Mouse (Mus musculus) Patski (cell line): ENCODE data around the gene Dll4. TPM values are rescaled to one million over a fixed set of nuclear protein-coding genes. Genes with fewer than 3 reads are reported as not detected.

Experiments
- ATAC-seq: fragments of 100-300 bp; one replicate; pipeline ENCODE4 v1.8.0; 2021
- CTCF ChIA-PET: fragments of 350-600 bp; sonication (Branson Sonifier 250); formaldehyde crosslinking; loops from one replicate; lab custom pipeline; 2022; ENCODE audit warnings: inconsistent platforms; lab: Charles Lee
- POLR2A ChIA-PET: fragments of 350-600 bp; sonication (Branson Sonifier 250); formaldehyde crosslinking; loops from one replicate; lab custom pipeline; 2022; ENCODE audit warnings: antibody characterized with exemption, inconsistent platforms; lab: Charles Lee
- DNase-seq: peaks from one replicate; pipeline ENCODE4 v3.0.0-alpha.2; 2011; ENCODE audit warnings: low read depth, low spot score
- H3K27me3 ChIP-seq: fragments of 371-371 bp; one replicate; pipeline ENCODE4 v1.5.1; 2021
- CTCF ChIP-seq: fragments of 100-300 bp; IDR thresholded peaks from one replicate; pipeline ENCODE4 v1.5.1; 2021
- in situ Hi-C: fragments of 300-500 bp; cut with MboI; formaldehyde crosslinking; loops from 3 replicates; pipeline ENCODE4 v1.11.1; 2018; ENCODE audit warnings: low pct_unique_long_range_greater_than_20kb, mixed read lengths
- polyA plus RNA-seq: library from polyadenylated mRNA; unstranded; gene quantifications from one replicate; pipeline ENCODE4 v1.2.3, GENCODE M21; 2021

Gene Dll4
- polyA plus RNA-seq, 1 experiment from 2014 or later = 3.2 TPM

DNA sequence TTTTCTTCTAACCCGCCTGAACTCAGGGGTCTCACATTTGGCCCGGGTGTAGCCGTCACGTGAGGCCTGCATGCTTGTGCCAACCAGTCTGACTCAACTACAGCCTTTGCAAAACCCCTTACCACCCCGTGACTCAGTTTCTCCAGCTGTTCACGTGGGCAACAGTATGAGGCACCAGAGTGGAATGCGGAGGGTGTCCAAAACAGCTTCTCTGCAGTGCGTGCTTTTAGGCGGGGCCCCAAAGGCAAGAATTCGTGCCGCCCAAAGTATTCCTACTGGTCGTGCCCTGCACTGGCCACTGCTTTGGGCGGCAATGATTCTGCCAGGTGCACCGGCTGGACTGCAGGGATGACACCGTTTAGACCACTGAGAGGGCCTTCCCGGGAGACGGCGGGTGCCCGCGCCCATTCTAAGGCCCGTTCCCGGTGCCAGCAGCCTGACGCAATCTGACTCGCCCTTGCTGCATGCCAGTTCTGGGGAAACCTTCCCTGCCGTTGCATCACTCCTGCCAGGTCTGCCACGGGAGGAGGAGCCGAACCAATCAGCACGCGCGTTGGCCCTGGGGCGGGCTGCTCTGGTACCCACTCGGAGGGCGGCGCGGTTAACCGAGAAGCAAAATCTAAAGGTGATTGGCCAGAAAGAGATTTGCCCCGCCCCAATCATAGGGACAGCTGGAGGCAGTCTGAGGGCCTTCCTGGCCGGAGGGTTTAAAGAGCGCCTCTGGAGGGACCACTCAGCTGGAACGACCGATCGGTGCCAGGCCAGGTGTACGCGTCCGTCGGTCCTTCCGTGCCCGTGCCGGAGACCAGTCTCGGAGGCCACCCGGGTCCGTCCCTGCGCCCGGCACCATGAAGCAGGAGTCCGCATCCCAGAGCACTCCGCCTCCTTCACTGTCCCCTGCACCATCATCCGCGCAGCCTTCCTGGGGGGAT, 25.2 kb downstream of the Dll4 start, which contains the start of gene Chac1:
Gene Chac1, plus strand, starts transcription at position 675 of the 932 bp plus-strand sequence.
- POLR2A ChIA-PET = interaction anchor here (0.9 to 1.2 kb wide), 3 partner anchors 10 to 75 kb away, joined by 3 read pairs; no protein-coding TSS in a partner anchor
- H3K27me3 ChIP-seq = no peaks in the 10 kb centered on the region
- CTCF ChIA-PET = interaction anchor here (1.2 to 1.3 kb wide), 3 partner anchors 12 to 16 kb away, joined by 3 to 5 read pairs (median 4); no protein-coding TSS in a partner anchor
- no peak for TF ChIP-seq CTCF
- peak; percentile 83 for ATAC-seq
- in situ Hi-C loops = no loop called here
- DNase-seq = peak; percentile 80

- TF ChIP-seq CTCF = no peak
- ChIA-PET POLR2A (no interaction called here), CTCF (interaction anchor here (0.7 kb wide), 1 partner anchor 15 kb away, joined by 3 read pairs; no protein-coding TSS in a partner anchor)
- no peak for ATAC-seq
- DNase-seq = no peak
- H3K27me3 ChIP-seq = no peaks in the 10 kb centered on the region
- in situ Hi-C loops = no loop called here
Observed at GRCm38 (mm10) chr2:119353707-119354106, 28.1 kb downstream of the Dll4 start.

DNA sequence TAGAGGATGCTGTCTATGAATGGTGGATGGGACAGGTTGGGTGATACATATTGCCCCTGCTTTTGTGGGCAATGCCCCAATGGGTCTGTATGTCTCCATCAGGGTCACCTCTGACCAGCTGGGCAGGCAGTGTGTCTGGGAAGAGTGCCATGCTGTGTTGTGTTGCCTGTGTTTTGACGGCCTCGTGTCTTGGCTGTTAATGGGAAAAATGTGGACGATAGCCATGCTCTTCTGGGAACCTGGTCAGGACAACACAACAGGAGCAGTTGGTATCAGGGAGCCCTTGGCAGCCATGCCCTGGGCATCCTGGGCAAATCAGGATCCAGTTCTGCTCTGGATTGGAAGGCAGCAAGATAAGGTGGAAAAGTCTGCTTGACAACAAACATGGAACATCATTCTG, 29.5 kb downstream of the Dll4 start:
- no peak for TF ChIP-seq CTCF
- DNase-seq = no peak
- ChIA-PET POLR2A (no interaction called here), CTCF (interaction anchor here (1.0 kb wide), 2 partner anchors 10 to 46 kb away, joined by 3 read pairs; no protein-coding TSS in a partner anchor)
- no peaks in the 10 kb centered on the region for H3K27me3 ChIP-seq
- ATAC-seq = no peak
- in situ Hi-C loops = no loop called here

GRCm38 (mm10) chr2:119355651-119356050, 30.1 kb downstream of the Dll4 start:
- ATAC-seq (no peak), DNase-seq (no peak)
- no peaks in the 10 kb centered on the region for H3K27me3 ChIP-seq
- CTCF ChIA-PET = interaction anchor here (1.0 kb wide), 2 partner anchors 9 to 46 kb away, joined by 3 read pairs; no protein-coding TSS in a partner anchor
- in situ Hi-C loops = no loop called here
- no peak for TF ChIP-seq CTCF
- POLR2A ChIA-PET = no interaction called here

DNA sequence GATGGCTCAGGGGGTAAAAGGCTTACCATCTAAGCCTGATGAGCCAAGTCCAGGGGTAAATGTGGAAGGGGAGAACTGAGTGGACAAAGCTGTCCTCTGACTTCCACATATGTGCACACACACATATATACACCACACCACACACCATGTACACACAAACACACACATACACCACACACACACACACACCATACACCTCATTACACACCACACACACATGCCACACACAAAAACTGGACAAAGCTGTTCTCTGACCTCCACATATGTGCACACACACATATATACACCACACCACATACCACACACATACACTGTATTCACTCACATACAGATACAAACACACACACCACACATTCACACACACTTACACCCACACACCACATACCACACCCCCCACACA, 30.7 kb downstream of the Dll4 start:
- no peak for TF ChIP-seq CTCF
- POLR2A ChIA-PET = interaction anchor here (0.6 kb wide), 1 partner anchor 15 kb away, joined by 3 read pairs; no protein-coding TSS in a partner anchor
- no peaks in the 10 kb centered on the region for H3K27me3 ChIP-seq
- CTCF ChIA-PET = interaction anchor here (1.0 kb wide), 1 partner anchor 8 kb away, joined by 3 read pairs; no protein-coding TSS in a partner anchor
- in situ Hi-C loops = no loop called here
- DNase-seq (no peak), ATAC-seq (no peak)

GRCm38 (mm10) chr2:119356805-119357204, 31.2 kb downstream of the Dll4 start:
- ChIA-PET POLR2A (interaction anchor here (0.6 kb wide), 1 partner anchor 15 kb away, joined by 3 read pairs; no protein-coding TSS in a partner anchor), CTCF (no interaction called here)

DNA sequence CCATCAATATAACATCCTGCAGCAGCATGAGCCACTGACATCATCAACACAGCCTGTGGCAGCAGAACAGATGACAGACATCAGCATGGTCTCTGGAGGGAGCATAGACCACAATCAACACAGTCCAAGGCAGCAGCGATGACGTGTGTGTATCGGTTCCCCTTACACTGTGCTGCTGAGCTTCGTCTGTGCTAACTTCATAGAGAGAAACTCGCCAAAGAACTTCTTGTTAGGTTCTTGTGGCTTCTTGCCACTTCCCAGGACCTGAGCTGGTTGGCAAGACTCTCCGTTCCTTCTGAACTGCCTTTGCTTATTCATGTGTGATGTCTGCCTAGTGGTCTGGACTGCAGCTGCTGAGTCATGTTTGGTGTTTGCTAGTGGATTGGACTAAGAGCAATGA, 32.7 kb downstream of the Dll4 start:
- ChIA-PET CTCF (interaction anchor here (0.8 kb wide), 1 partner anchor 55 kb away, joined by 3 read pairs; no protein-coding TSS in a partner anchor), POLR2A (interaction anchor here (0.5 kb wide), 2 partner anchors 64 to 739 kb away, joined by 3 to 4 read pairs; no protein-coding TSS in a partner anchor)
- DNase-seq (no peak), ATAC-seq (no peak)
- in situ Hi-C loops = no loop called here
- no peak for TF ChIP-seq CTCF
- H3K27me3 ChIP-seq = no peaks in the 10 kb centered on the region

More at GRCm38 (mm10) chr2:119356805-119357204, 31.2 kb downstream of the Dll4 start:
- H3K27me3 ChIP-seq = no peaks in the 10 kb centered on the region
- DNase-seq (no peak), ATAC-seq (no peak)
- in situ Hi-C loops = no loop called here
- TF ChIP-seq CTCF = no peak

DNA sequence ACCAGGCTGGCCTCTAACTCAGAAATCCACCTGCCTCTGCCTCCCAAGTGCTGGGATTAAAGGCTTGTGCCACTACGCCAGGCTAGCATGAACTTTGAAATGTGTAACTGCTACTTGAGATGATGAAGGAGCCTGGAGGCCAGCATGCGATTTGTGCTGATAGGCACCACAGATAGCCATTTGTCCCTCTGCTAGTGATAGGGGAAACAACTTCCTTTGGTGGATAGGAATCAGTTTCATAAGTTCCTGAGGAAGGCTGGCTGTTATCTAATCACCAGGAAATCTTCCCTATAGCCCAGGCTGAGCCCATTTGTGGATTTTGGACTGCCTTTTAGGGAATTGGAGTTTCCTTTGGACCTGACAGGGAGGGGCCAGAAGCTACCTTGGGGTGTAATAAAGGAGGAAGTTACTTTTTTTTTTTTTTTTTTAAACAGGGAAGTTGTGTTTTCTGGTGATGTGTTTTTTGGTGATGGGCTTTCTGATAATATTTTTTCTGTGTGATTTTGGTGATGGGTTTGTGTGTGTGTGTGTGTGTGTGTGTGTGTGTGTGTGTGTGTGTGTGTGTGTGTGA, 34.2 kb downstream of the Dll4 start:
- DNase-seq = no peak
- CTCF ChIA-PET = no interaction called here
- ATAC-seq = no peak
- H3K27me3 ChIP-seq = no peaks in the 10 kb centered on the region
- TF ChIP-seq CTCF = no peak
- POLR2A ChIA-PET = interaction anchor here (0.7 kb wide), 1 partner anchor 108 kb away, joined by 3 read pairs; no protein-coding TSS in a partner anchor
- in situ Hi-C loops = no loop called here

GRCm38 (mm10) chr2:119364969-119365368, 39.4 kb downstream of the Dll4 start:
- ATAC-seq = no peak
- ChIA-PET POLR2A (no interaction called here), CTCF (interaction anchor here (1.0 to 1.8 kb wide), 5 partner anchors 9 to 27 kb away, joined by 3 to 5 read pairs (median 4); no protein-coding TSS in a partner anchor)
- in situ Hi-C loops = no loop called here
- DNase-seq = no peak
- TF ChIP-seq CTCF = no peak
- no peaks in the 10 kb centered on the region for H3K27me3 ChIP-seq

GRCm38 (mm10) chr2:119367346-119367745, 41.8 kb downstream of the Dll4 start:
- ChIA-PET POLR2A (no interaction called here), CTCF (no interaction called here)
- no peak for ATAC-seq
- no peak for DNase-seq
- TF ChIP-seq CTCF = no peak
- H3K27me3 ChIP-seq = no peaks in the 10 kb centered on the region
- in situ Hi-C loops = no loop called here
